Mouse (Mus musculus): ENCODE measurements at regions not wholly inside any gene's neighbourhood (a gene's known extent, or its start where the extent isn't known, plus 50 kb on each side); places are given as distances from the start of the nearest gene placed in this dataset.

- Histone ChIP-seq H3K4me3 (ENCODE audit: low read length) (no peak overlapping the region), H3K4me2 (ENCODE audit: low read depth, low read length) (no peak overlapping the region), H3K27me3 (replicated peaks; ENCODE audit: control insufficient read depth, insufficient read depth, low read length) (no peaks in the 10 kb centered on the region), H3K27ac (ENCODE audit: low read length) (no peak overlapping the region), H3K4me1 (ENCODE audit: control insufficient read depth, insufficient read depth, low read length) (peaks cover 4% of the 10 kb centered on the region; the same call in 1 of the 2 replicates), H3K36me3 (ENCODE audit: control insufficient read depth, insufficient read depth, low read length) (no peaks in the 10 kb centered on the region), H3K9ac (ENCODE audit: low read depth, low read length) (no peak overlapping the region), H3K9me3 (ENCODE audit: control insufficient read depth, low read length) (no peaks in the 10 kb centered on the region)
- ATAC-seq, result no peak; the same call in 1 of the 2 replicates
- WGBS, result 40% methylated on average over 1 of the region's 1 CpGs
These were observed 160.1 kb upstream of the Mmadhc start for GRCm38 (mm10) chr2:50456654-50457053.

GRCm38 (mm10) chr2:50448117-50448516 lies 151.5 kb upstream of the Mmadhc start:
- Histone ChIP-seq H3K4me1 (ENCODE audit: control insufficient read depth, insufficient read depth, low read length) (no peaks in the 10 kb centered on the region), H3K27ac (ENCODE audit: low read length) (no peak overlapping the region), H3K4me2 (ENCODE audit: low read depth, low read length) (no peak overlapping the region), H3K9ac (ENCODE audit: low read depth, low read length) (no peak overlapping the region), H3K27me3 (replicated peaks; ENCODE audit: control insufficient read depth, insufficient read depth, low read length) (no peaks in the 10 kb centered on the region), H3K9me3 (ENCODE audit: control insufficient read depth, low read length) (no peaks in the 10 kb centered on the region), H3K4me3 (ENCODE audit: low read length) (no peak overlapping the region), H3K36me3 (ENCODE audit: control insufficient read depth, insufficient read depth, low read length) (no peaks in the 10 kb centered on the region)
- ATAC-seq, result no peak

- H3K27me3 ChIP-seq (replicated peaks; ENCODE audit: control insufficient read depth, insufficient read depth, low read length), result no peaks in the 10 kb centered on the region
- no peak overlapping the region for H3K9ac ChIP-seq (ENCODE audit: low read depth, low read length)
- no peak overlapping the region for H3K4me2 ChIP-seq (ENCODE audit: low read depth, low read length)
- H3K27ac ChIP-seq (ENCODE audit: low read length), result no peak overlapping the region
- no peaks in the 10 kb centered on the region for H3K36me3 ChIP-seq (ENCODE audit: control insufficient read depth, insufficient read depth, low read length)
- ATAC-seq, result no peak
- no peak overlapping the region for H3K4me3 ChIP-seq (ENCODE audit: low read length)
- no peaks in the 10 kb centered on the region for H3K4me1 ChIP-seq (ENCODE audit: control insufficient read depth, insufficient read depth, low read length)
- H3K9me3 ChIP-seq (ENCODE audit: control insufficient read depth, low read length), result no peaks in the 10 kb centered on the region
- WGBS, result 65% methylated on average over 2 of the region's 2 CpGs
These were observed 149.4 kb upstream of the Mmadhc start for GRCm38 (mm10) chr2:50445963-50446485.

GRCm38 (mm10) chr2:50440333-50440732 lies 143.7 kb upstream of the Mmadhc start:
- Histone ChIP-seq H3K4me2 (ENCODE audit: low read depth, low read length) (no peak overlapping the region), H3K27me3 (replicated peaks; ENCODE audit: control insufficient read depth, insufficient read depth, low read length) (no peaks in the 10 kb centered on the region), H3K9ac (ENCODE audit: low read depth, low read length) (no peak overlapping the region), H3K9me3 (ENCODE audit: control insufficient read depth, low read length) (no peaks in the 10 kb centered on the region), H3K27ac (ENCODE audit: low read length) (no peak overlapping the region), H3K4me3 (ENCODE audit: low read length) (no peak overlapping the region), H3K36me3 (ENCODE audit: control insufficient read depth, insufficient read depth, low read length) (no peaks in the 10 kb centered on the region), H3K4me1 (ENCODE audit: control insufficient read depth, insufficient read depth, low read length) (no peaks in the 10 kb centered on the region)
- ATAC-seq, result no peak

GRCm38 (mm10) chr2:50433166-50433565 lies 136.6 kb upstream of the Mmadhc start:
- H3K36me3 ChIP-seq (ENCODE audit: control insufficient read depth, insufficient read depth, low read length), result no peaks in the 10 kb centered on the region
- H3K4me3 ChIP-seq (ENCODE audit: low read length), result no peak overlapping the region
- H3K27me3 ChIP-seq (replicated peaks; ENCODE audit: control insufficient read depth, insufficient read depth, low read length), result no peaks in the 10 kb centered on the region
- no peak overlapping the region for H3K4me2 ChIP-seq (ENCODE audit: low read depth, low read length)
- 89% methylated on average over 4 of the region's 4 CpGs for WGBS
- no peak overlapping the region for H3K27ac ChIP-seq (ENCODE audit: low read length)
- H3K9ac ChIP-seq (ENCODE audit: low read depth, low read length), result no peak overlapping the region
- H3K4me1 ChIP-seq (ENCODE audit: control insufficient read depth, insufficient read depth, low read length), result no peaks in the 10 kb centered on the region
- H3K9me3 ChIP-seq (ENCODE audit: control insufficient read depth, low read length), result no peaks in the 10 kb centered on the region
- ATAC-seq, result no peak

- Histone ChIP-seq H3K27me3 (replicated peaks; ENCODE audit: control insufficient read depth, insufficient read depth, low read length) (no peaks in the 10 kb centered on the region), H3K4me3 (ENCODE audit: low read length) (no peak overlapping the region), H3K4me2 (ENCODE audit: low read depth, low read length) (no peak overlapping the region), H3K36me3 (ENCODE audit: control insufficient read depth, insufficient read depth, low read length) (no peaks in the 10 kb centered on the region), H3K27ac (ENCODE audit: low read length) (no peak overlapping the region), H3K9ac (ENCODE audit: low read depth, low read length) (no peak overlapping the region), H3K4me1 (ENCODE audit: control insufficient read depth, insufficient read depth, low read length) (no peaks in the 10 kb centered on the region), H3K9me3 (ENCODE audit: control insufficient read depth, low read length) (no peaks in the 10 kb centered on the region)
- WGBS, result 76% methylated on average over 3 of the region's 3 CpGs
- ATAC-seq, result no peak
These were observed 128.6 kb upstream of the Mmadhc start for GRCm38 (mm10) chr2:50425151-50425550.

- Histone ChIP-seq H3K9ac (ENCODE audit: low read depth, low read length) (no peak overlapping the region), H3K27me3 (replicated peaks; ENCODE audit: control insufficient read depth, insufficient read depth, low read length) (no peaks in the 10 kb centered on the region), H3K27ac (ENCODE audit: low read length) (no peak overlapping the region), H3K4me3 (ENCODE audit: low read length) (no peak overlapping the region), H3K9me3 (ENCODE audit: control insufficient read depth, low read length) (no peaks in the 10 kb centered on the region), H3K4me1 (ENCODE audit: control insufficient read depth, insufficient read depth, low read length) (no peaks in the 10 kb centered on the region), H3K36me3 (ENCODE audit: control insufficient read depth, insufficient read depth, low read length) (no peaks in the 10 kb centered on the region), H3K4me2 (ENCODE audit: low read depth, low read length) (no peak overlapping the region)
- ATAC-seq, result peak; percentile 55; the same call in 1 of the 2 replicates
- 31% methylated on average over 3 of the region's 3 CpGs for WGBS
These were observed 123.0 kb upstream of the Mmadhc start for GRCm38 (mm10) chr2:50419648-50420047.

GRCm38 (mm10) chr2:50417643-50418042 lies 121.0 kb upstream of the Mmadhc start:
- WGBS, result 68% methylated on average over 5 of the region's 5 CpGs
- no peak overlapping the region for H3K4me2 ChIP-seq (ENCODE audit: low read depth, low read length)
- H3K9me3 ChIP-seq (ENCODE audit: control insufficient read depth, low read length), result no peaks in the 10 kb centered on the region
- no peaks in the 10 kb centered on the region for H3K27me3 ChIP-seq (replicated peaks; ENCODE audit: control insufficient read depth, insufficient read depth, low read length)
- no peak overlapping the region for H3K27ac ChIP-seq (ENCODE audit: low read length)
- H3K9ac ChIP-seq (ENCODE audit: low read depth, low read length), result no peak overlapping the region
- no peak for ATAC-seq
- H3K4me3 ChIP-seq (ENCODE audit: low read length), result no peak overlapping the region
- H3K4me1 ChIP-seq (ENCODE audit: control insufficient read depth, insufficient read depth, low read length), result no peaks in the 10 kb centered on the region
- H3K36me3 ChIP-seq (ENCODE audit: control insufficient read depth, insufficient read depth, low read length), result no peaks in the 10 kb centered on the region

GRCm38 (mm10) chr2:50417135-50417534 lies 120.5 kb upstream of the Mmadhc start:
- WGBS, result 94% methylated on average over 5 of the region's 5 CpGs
- Histone ChIP-seq H3K4me2 (ENCODE audit: low read depth, low read length) (no peak overlapping the region), H3K36me3 (ENCODE audit: control insufficient read depth, insufficient read depth, low read length) (no peaks in the 10 kb centered on the region), H3K9ac (ENCODE audit: low read depth, low read length) (no peak overlapping the region), H3K4me1 (ENCODE audit: control insufficient read depth, insufficient read depth, low read length) (no peaks in the 10 kb centered on the region), H3K27ac (ENCODE audit: low read length) (no peak overlapping the region), H3K27me3 (replicated peaks; ENCODE audit: control insufficient read depth, insufficient read depth, low read length) (no peaks in the 10 kb centered on the region), H3K9me3 (ENCODE audit: control insufficient read depth, low read length) (no peaks in the 10 kb centered on the region), H3K4me3 (ENCODE audit: low read length) (no peak overlapping the region)
- ATAC-seq, result no peak

GRCm38 (mm10) chr2:50416056-50416455 lies 119.5 kb upstream of the Mmadhc start:
- ATAC-seq, result no peak
- no peak overlapping the region for H3K9ac ChIP-seq (ENCODE audit: low read depth, low read length)
- no peaks in the 10 kb centered on the region for H3K27me3 ChIP-seq (replicated peaks; ENCODE audit: control insufficient read depth, insufficient read depth, low read length)
- no peak overlapping the region for H3K27ac ChIP-seq (ENCODE audit: low read length)
- H3K36me3 ChIP-seq (ENCODE audit: control insufficient read depth, insufficient read depth, low read length), result no peaks in the 10 kb centered on the region
- H3K4me3 ChIP-seq (ENCODE audit: low read length), result no peak overlapping the region
- 81% methylated on average over 2 of the region's 2 CpGs for WGBS
- H3K9me3 ChIP-seq (ENCODE audit: control insufficient read depth, low read length), result no peaks in the 10 kb centered on the region
- no peak overlapping the region for H3K4me2 ChIP-seq (ENCODE audit: low read depth, low read length)
- H3K4me1 ChIP-seq (ENCODE audit: control insufficient read depth, insufficient read depth, low read length), result no peaks in the 10 kb centered on the region
